Mouse (Mus musculus) leukemia stem cell, adult 10-12 weeks (primary cell): ENCODE measurements around the gene Dffb. TPM values are rescaled to one million over a fixed set of nuclear protein-coding genes. Genes with fewer than 3 reads are reported as not detected.

Experiments
- polyA plus RNA-seq: library from polyadenylated mRNA; stranded (reverse); fragments of >175 nt; gene quantifications from 2 replicates; pipeline ENCODE4 v1.2.3, GENCODE M21; 2012; ENCODE audit warnings: low replicate concordance

The Dffb gene
- polyA plus RNA-seq = 8.2 and 28.9 TPM in 2 replicates

DNA sequence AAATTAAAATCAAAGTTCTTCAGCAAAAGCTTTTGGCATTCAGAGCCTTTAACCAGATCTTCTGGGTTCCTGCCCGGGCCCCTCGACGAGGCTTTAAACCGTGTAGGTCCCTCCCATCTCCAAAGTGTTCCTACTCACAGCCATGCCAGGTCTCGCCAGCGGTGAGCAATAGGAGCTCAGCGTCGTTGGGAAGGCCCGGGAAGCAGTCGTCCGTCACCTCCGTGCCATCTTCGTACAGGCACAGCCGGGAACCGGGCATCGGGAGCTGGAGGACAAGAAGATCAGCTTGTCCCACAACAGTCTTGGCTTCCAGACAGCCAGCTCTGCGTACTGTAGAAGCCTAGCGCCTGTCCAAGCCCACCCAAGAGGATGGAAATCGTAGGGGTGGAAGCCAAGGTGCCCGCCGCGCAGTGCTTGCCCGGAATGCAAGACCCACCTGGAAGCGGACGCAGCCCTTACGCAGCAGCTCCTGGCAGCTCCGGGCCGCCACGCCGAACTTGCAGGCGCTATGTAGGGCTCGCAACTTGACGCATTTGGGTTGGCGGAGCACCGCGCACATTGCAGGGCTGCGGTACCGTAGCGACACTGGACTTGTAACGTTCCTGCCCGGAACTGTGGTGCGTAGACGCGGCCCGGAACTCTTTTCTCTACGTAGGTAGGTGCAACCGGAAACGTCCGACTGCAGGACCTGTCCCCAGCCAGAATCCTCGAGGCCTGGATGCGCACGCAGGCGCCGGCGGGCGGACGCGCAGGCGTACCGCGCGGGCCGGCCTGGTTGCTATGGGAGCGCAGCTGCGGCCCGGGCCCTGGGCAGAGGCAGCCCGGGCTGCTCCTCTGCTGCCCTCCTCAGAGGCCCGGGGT is at the start of gene Dffb, which contains the start of gene Cep104:
TSS of gene Dffb (minus strand) at position 696 of the 861 bp plus-strand sequence.
TSS of gene Cep104 (plus strand) at position 764 of the 861 bp plus-strand sequence.

DNA sequence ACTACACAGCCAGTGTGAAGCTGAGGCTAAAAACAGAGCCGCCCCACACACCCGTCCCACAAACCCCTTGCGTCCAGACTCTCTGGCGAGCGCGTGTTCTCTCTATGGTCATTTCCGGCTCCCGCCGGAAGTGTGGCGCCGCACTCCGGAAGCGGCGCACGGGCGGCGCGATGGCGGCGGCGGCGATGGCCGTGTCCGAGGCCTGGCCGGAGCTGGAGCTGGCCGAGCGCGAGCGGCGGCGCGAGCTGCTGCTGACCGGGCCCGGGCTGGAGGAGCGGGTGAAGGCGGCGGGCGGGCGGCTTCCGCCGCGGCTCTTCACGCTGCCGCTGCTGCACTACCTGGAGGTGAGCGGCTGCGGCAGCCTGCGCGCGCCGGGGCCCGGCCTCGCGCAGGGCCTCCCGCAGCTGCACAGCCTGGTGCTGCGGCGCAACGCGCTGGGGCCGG is 36.7 kb upstream of the Dffb start, which contains the start of gene Lrrc47:
TSS of gene Lrrc47 (plus strand) at position 86 of the 444 bp plus-strand sequence.

DNA sequence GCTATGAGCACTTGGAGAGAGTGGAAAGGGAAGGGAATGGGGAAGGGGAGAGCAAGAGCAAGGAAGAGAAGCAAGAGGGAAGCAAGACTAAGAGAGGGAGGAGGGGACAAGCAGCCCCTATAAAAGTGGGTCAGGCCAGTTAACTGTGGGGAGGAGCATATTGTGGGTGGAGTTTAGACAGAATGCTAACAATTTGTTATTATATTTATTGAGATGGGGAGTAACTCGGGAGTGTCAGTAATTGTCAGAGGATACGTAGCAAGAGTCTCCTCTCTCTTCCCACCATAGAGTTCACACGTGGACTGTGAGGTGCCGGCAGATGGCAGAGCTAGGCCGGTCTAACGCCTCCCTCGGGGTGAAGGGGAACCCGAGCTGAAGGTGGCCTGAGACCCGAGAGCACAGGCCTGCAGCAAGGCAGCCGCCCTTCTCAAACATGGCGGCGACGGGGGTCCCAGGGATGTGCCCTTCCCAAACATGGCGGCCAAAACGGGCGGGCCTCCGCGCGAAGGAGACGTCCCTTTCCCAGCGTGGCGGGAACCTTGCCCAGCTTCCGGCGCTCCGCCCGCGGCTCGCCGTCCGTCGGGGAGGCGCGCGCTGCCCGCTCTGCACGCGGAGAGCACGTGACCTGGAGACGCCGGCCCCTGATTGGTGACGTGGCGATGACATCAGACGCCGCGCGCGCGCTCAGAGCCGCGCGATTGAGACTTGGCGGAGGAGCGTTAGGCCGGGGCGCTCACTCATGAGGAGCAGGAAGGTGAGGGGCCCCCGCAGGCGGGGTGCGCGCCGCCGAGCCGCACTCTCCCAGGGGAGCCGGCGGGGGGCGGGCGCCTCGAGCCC is 18.1 kb downstream of the Dffb start, which contains the start of gene A430005L14Rik:
TSS of gene A430005L14Rik (plus strand) at position 669 of the 837 bp plus-strand sequence.

Other genes starting within 250 kb of the Dffb start
- 91.2 and 174 TPM in 2 replicates for gene A430005L14Rik, start 17.9 kb downstream of the Dffb start, polyA plus RNA-seq
- 5.2 and 17.3 TPM in 2 replicates for gene Cep104, start 68 bp upstream of the Dffb start, polyA plus RNA-seq
- 170 and 185 TPM in 2 replicates for gene Lrrc47, start 36.6 kb upstream of the Dffb start, polyA plus RNA-seq
- 59.9 and 112 TPM in 2 replicates for gene Smim1, start 51.1 kb upstream of the Dffb start, polyA plus RNA-seq
- gene Ccdc27, start 67.6 kb upstream of the Dffb start, polyA plus RNA-seq = not detected in 2 replicates
- gene Trp73, start 165.1 kb upstream of the Dffb start, polyA plus RNA-seq = 0.76 and 1.8 TPM in 2 replicates
- 6.7 and 17.6 TPM in 2 replicates for gene Wrap73, start 167.2 kb upstream of the Dffb start, polyA plus RNA-seq
- 93.1 and 117 TPM in 2 replicates for gene Tprgl, start 185.5 kb upstream of the Dffb start, polyA plus RNA-seq
- gene Megf6, start 195.6 kb upstream of the Dffb start, polyA plus RNA-seq = 0.17 and 0.59 TPM in 2 replicates